Mouse (Mus musculus): Measurements from ENCODE around the gene Frmd4a. TPM values are rescaled to one million over a fixed set of nuclear protein-coding genes. Genes with fewer than 3 reads are reported as not detected.

The Frmd4a gene
- total and polyA plus RNA-seq, 2 experiments from 2014 or later = 40.7 to 55.8 TPM

DNA sequence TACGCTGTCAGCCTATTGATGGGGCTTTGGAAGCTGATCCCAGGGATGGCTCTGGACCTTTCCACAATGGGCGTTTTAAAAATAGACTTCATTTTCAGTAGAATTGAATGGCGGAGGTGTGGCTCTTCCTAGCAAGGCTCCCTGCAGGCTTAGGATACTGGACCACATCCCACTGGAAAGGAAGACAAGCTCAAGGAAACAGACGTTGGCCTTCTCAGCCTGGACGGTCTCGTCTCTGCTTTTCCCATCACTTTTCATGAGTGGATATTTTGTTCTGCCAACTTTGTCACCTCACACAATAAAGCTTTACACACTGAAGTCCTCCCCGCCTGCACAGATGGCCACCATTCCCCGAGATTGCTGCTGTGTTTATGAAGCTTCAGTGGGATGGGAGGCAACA is 417.5 kb downstream of the Frmd4a start:
- Histone ChIP-seq H3K27me3 (ENCODE audit: insufficient read depth, low read length) (no peaks in the 10 kb centered on the region), H3K9ac (replicated peaks; ENCODE audit: low read length) (no peak overlapping the region), H3K27ac (0 out of 2 replicates have a peak overlapping the region, but pooled peaks have one; percentile 83), H3K4me1 (ENCODE audit: insufficient read depth, low read length) (peaks cover 25% of the 10 kb centered on the region), H3K4me3 (ENCODE audit: low read length) (no peak overlapping the region), H3K36me3 (ENCODE audit: insufficient read depth, low read length) (no peaks in the 10 kb centered on the region; the same call in 1 of the 2 replicates), H3K9me3 (ENCODE audit: low read length) (no peaks in the 10 kb centered on the region), H3K4me2 (ENCODE audit: low read depth, low read length) (no peak overlapping the region)
- DNase-seq (ENCODE audit: low spot score) (no peak), ATAC-seq (no peak)
- no peak for TF ChIP-seq CTCF (IDR thresholded peaks at IDR 0.05; ENCODE audit: low read depth)
- 65% methylated on average over 8 of the region's 8 CpGs for WGBS

GRCm38 (mm10) chr2:4436361-4437231 is 419.1 kb downstream of the Frmd4a start:
- H3K27ac ChIP-seq = peak overlapping the region; percentile 83
- no peaks in the 10 kb centered on the region for H3K9me3 ChIP-seq (ENCODE audit: low read length)
- H3K4me2 ChIP-seq (ENCODE audit: low read depth, low read length) = peak overlapping the region; percentile 25; the same call in 1 of the 2 replicates
- ATAC-seq = peak; percentile 91
- 21% methylated on average over 19 of the region's 19 CpGs for WGBS
- no peak overlapping the region for H3K4me3 ChIP-seq (ENCODE audit: low read length)
- DNase-seq (ENCODE audit: low spot score) = peak; percentile 88
- peak; percentile 27; the same call in 1 of the 2 replicates for TF ChIP-seq CTCF (IDR thresholded peaks at IDR 0.05; ENCODE audit: low read depth)
- no peaks in the 10 kb centered on the region for H3K27me3 ChIP-seq (ENCODE audit: insufficient read depth, low read length)
- H3K4me1 ChIP-seq (ENCODE audit: insufficient read depth, low read length) = peaks cover 25% of the 10 kb centered on the region
- H3K9ac ChIP-seq (replicated peaks; ENCODE audit: low read length) = 0 out of 2 replicates have a peak overlapping the region, but pooled peaks have one; percentile 9
- no peaks in the 10 kb centered on the region; the same call in 1 of the 2 replicates for H3K36me3 ChIP-seq (ENCODE audit: insufficient read depth, low read length)

DNA sequence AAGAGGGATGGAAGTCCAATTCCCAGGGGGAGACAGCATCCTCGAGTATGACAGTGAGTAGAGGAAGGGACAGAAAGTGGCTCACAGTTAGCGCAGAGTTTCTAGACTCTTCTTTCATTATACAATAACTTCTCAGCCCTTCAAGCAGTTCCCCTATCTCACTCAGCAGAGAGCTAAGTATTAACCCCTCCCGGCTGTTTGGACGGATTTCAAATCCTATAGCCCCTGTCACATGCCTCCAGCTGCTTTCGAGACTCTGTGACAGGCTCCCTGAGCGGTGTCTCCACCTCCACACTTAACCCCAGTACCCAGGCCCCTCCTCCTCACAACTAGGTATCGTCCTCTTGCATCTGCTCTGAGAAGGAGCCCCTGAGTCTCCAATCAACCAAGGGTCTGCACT is 421.2 kb downstream of the Frmd4a start:
- no peaks in the 10 kb centered on the region; the same call in 1 of the 2 replicates for H3K36me3 ChIP-seq (ENCODE audit: insufficient read depth, low read length)
- WGBS = 47% methylated on average over 7 of the region's 7 CpGs
- no peak overlapping the region for H3K4me2 ChIP-seq (ENCODE audit: low read depth, low read length)
- TF ChIP-seq CTCF (IDR thresholded peaks at IDR 0.05; ENCODE audit: low read depth) = no peak
- H3K9me3 ChIP-seq (ENCODE audit: low read length) = no peaks in the 10 kb centered on the region
- H3K9ac ChIP-seq (replicated peaks; ENCODE audit: low read length) = no peak overlapping the region
- ATAC-seq (no peak), DNase-seq (ENCODE audit: low spot score) (no peak)
- H3K27ac ChIP-seq = no peak overlapping the region
- H3K4me3 ChIP-seq (ENCODE audit: low read length) = no peak overlapping the region
- no peaks in the 10 kb centered on the region for H3K27me3 ChIP-seq (ENCODE audit: insufficient read depth, low read length)
- H3K4me1 ChIP-seq (ENCODE audit: insufficient read depth, low read length) = peaks cover 20% of the 10 kb centered on the region

- no peak overlapping the region for H3K4me3 ChIP-seq (ENCODE audit: low read length)
- no peak for TF ChIP-seq CTCF (IDR thresholded peaks at IDR 0.05; ENCODE audit: low read depth)
- peaks cover 20% of the 10 kb centered on the region for H3K4me1 ChIP-seq (ENCODE audit: insufficient read depth, low read length)
- H3K27me3 ChIP-seq (ENCODE audit: insufficient read depth, low read length) = no peaks in the 10 kb centered on the region
- H3K27ac ChIP-seq = no peak overlapping the region
- DNase-seq (ENCODE audit: low spot score) (no peak), ATAC-seq (no peak)
- H3K9me3 ChIP-seq (ENCODE audit: low read length) = no peaks in the 10 kb centered on the region
- no peak overlapping the region for H3K9ac ChIP-seq (replicated peaks; ENCODE audit: low read length)
- H3K36me3 ChIP-seq (ENCODE audit: insufficient read depth, low read length) = no peaks in the 10 kb centered on the region
- WGBS = 66% methylated on average over 4 of the region's 4 CpGs
- no peak overlapping the region for H3K4me2 ChIP-seq (ENCODE audit: low read depth, low read length)
Observed at GRCm38 (mm10) chr2:4439909-4440308, 422.4 kb downstream of the Frmd4a start.

- no peak for DNase-seq (ENCODE audit: low spot score)
- 82% methylated on average over 4 of the region's 4 CpGs for WGBS
- Histone ChIP-seq H3K27me3 (ENCODE audit: insufficient read depth, low read length) (no peaks in the 10 kb centered on the region), H3K4me2 (ENCODE audit: low read depth, low read length) (no peak overlapping the region), H3K4me1 (ENCODE audit: insufficient read depth, low read length) (peaks cover 11% of the 10 kb centered on the region), H3K4me3 (ENCODE audit: low read length) (no peak overlapping the region), H3K27ac (no peak overlapping the region), H3K9ac (replicated peaks; ENCODE audit: low read length) (no peak overlapping the region), H3K36me3 (ENCODE audit: insufficient read depth, low read length) (no peaks in the 10 kb centered on the region), H3K9me3 (ENCODE audit: low read length) (no peaks in the 10 kb centered on the region)
- ATAC-seq = no peak
- no peak for TF ChIP-seq CTCF (IDR thresholded peaks at IDR 0.05; ENCODE audit: low read depth)
Observed at GRCm38 (mm10) chr2:4441840-4442239, 424.3 kb downstream of the Frmd4a start.

- no peak for DNase-seq (ENCODE audit: low spot score)
- H3K4me3 ChIP-seq (ENCODE audit: low read length) = no peak overlapping the region
- no peak overlapping the region for H3K9ac ChIP-seq (replicated peaks; ENCODE audit: low read length)
- H3K4me1 ChIP-seq (ENCODE audit: insufficient read depth, low read length) = peaks cover 1% of the 10 kb centered on the region; the same call in 1 of the 2 replicates
- H3K9me3 ChIP-seq (ENCODE audit: low read length) = no peaks in the 10 kb centered on the region
- H3K4me2 ChIP-seq (ENCODE audit: low read depth, low read length) = no peak overlapping the region
- no peaks in the 10 kb centered on the region for H3K27me3 ChIP-seq (ENCODE audit: insufficient read depth, low read length)
- H3K36me3 ChIP-seq (ENCODE audit: insufficient read depth, low read length) = no peaks in the 10 kb centered on the region
- no peak for TF ChIP-seq CTCF (IDR thresholded peaks at IDR 0.05; ENCODE audit: low read depth)
- no peak for ATAC-seq
- H3K27ac ChIP-seq = no peak overlapping the region
- 93% methylated on average over 3 of the region's 3 CpGs for WGBS
Observed at GRCm38 (mm10) chr2:4444740-4445139, 427.2 kb downstream of the Frmd4a start.

All from hindbrain, postnatal 0 days (tissue).